Mouse (Mus musculus) small intestine, adult 2 months (tissue): ENCODE measurements around the gene Hoxa5.

Experiments used
- CTCF ChIP-seq: fragments of 200-500 bp; IDR thresholded peaks from 2 replicates; pipeline ENCODE4 v1.5.1; 2012; ENCODE audit warnings: low read depth, mild to moderate bottlenecking, control low read depth, inconsistent platforms, low read length, moderate library complexity, mixed read lengths; ENCODE audit not compliant: insufficient replicate concordance, insufficient read length; ENCODE audit errors: extremely low read depth
- POLR2A ChIP-seq: fragments of 200-500 bp; IDR thresholded peaks from 2 replicates; pipeline ENCODE4 v1.6.1; 2012; ENCODE audit warnings: low read depth, mild to moderate bottlenecking, control low read depth, inconsistent platforms, low read length, moderate library complexity

DNA sequence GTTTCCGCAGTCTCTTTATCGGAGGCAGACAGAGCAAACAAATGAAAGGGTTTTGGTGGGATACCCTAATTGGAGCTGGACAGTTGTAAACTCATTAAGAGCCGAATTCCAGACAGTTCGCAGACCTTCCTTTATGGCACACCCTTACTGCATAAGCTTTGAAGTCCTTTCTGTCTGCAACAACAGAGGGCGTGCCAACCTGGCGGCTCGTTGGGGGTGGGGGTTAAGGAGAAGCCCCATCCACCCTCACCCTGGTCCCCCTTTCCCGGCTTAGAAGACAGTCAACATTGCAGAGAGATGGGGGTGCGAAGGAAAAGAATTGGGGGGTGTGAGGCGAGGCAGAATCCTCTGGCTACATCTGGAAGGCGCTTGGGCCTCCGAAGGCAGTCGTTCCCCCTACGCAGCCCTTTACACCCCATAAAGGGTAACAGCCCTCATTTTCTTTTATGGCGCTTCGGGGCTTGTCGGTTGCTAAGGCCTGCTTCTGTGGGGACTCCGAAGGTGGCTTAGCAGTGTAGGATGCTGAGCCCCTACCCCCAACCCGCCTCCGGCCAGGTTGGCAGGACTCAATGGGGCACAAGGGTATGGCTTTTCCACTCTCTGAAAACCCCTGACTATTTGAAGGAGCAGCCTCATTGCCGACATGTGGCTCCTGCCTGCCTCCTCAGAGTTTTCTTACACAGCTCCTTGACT is 17.8 kb upstream of the Hoxa5 start:
- TF ChIP-seq CTCF (no peak), POLR2A (no peak)
